In genomic region chr19:56772158-56772557, GRCm38 (mm10) we compare ENCODE assay signal across 19 mouse cellular contexts. TPM values are rescaled to one million over a fixed set of nuclear protein-coding genes. Genes with fewer than 3 reads are reported as not detected.
A peak's percentile ranks its signal among the peaks of the same experiment; 100 is the strongest.
DNase-seq lines count a peak whose midpoint lies in the region; ATAC-seq lines count a peak whose summit lies in the region.
"Had no signal": no experiment of that assay in that cellular context is flagged by ENCODE, and none has a peak within 500 bp of the region (broad histone marks: within the 10 kb centered on the region; RNA-seq: fewer than 3 reads in every experiment).

No protein-coding gene starts in this region.

- DNase-seq in spleen, postnatal 36 days (ENCODE audit: low spot score in 2 of 2), result peak; percentile 68 to 70
- DNase-seq in spleen, postnatal 4 days (ENCODE audit: low spot score in 2 of 2), result no peak
- DNase-seq in CD4-positive helper T cell, adult 2 months (ENCODE audit: low read depth, low spot score), result peak; percentile 45
- no peak for DNase-seq in layer of hippocampus, adult 9-11 months
- DNase-seq in cerebellum, adult 9-11 months, result no peak
- DNase-seq: cerebellum, adult 9-10 months; forebrain, postnatal 0 days; gastrocnemius, postnatal 36 days; kidney, adult 18-20 months; kidney, postnatal 10 days; lung, postnatal 4 days had no signal

- ATAC-seq in activated CD4-positive, CD25-positive, alpha-beta regulatory T cell, adult 4 months, result peak; percentile 73
- 0 out of 2 replicates have a peak, but pooled peaks have one; percentile 30 for ATAC-seq in neutrophil, adult 5-6 weeks (ENCODE audit: extremely low read depth, insufficient number of reproducible peaks, low FRiP score, poor library complexity, severe bottlenecking)
- ATAC-seq: forebrain, postnatal 0 days; hindbrain, postnatal 0 days; midbrain, embryonic 13.5 days had no signal

RNA-seq across cellular contexts. Expression of gene Ccdc186, which starts 49.8 kb away (rescaled TPM):
- polyA plus RNA-seq in activated CD4-positive, CD25-positive, alpha-beta regulatory T cell, adult 4 months (2017; shearing (Covaris generic)), result 10 to 100 TPM in 1 of 2 experiments, 1 to 10 TPM in 1; 9.0 to 10.4 TPM
- 72.7 and 73.7 TPM in 2 replicates for total RNA-seq in neutrophil, adult 5-6 weeks (2017)

RNA-seq across cellular contexts. Expression of gene Adrb1, which starts 50.2 kb away (rescaled TPM):
- polyA plus RNA-seq in activated CD4-positive, CD25-positive, alpha-beta regulatory T cell, adult 4 months (2017; shearing (Covaris generic)), result not detected
- total RNA-seq in neutrophil, adult 5-6 weeks (2017), result 0.12 TPM in 1 of 2 replicates, not detected in the other
- total RNA-seq: hematopoietic stem cell, adult 5-6 weeks; MEL had no signal

RNA-seq across cellular contexts. Expression of gene Tdrd1, which starts 53.9 kb away (rescaled TPM):
- not detected for polyA plus RNA-seq in activated CD4-positive, CD25-positive, alpha-beta regulatory T cell, adult 4 months (2017; shearing (Covaris generic))
- total RNA-seq in neutrophil, adult 5-6 weeks (2017), result not detected in 2 replicates
- total RNA-seq: gastrocnemius, postnatal 36 days; heart, adult 8-10 months; hematopoietic stem cell, adult 5-6 weeks; MEL had no signal
- polyA plus RNA-seq: C2C12 had no signal

Comparison
In these comparisons a context has a peak if more than half of its experiments do, and no peak if none do; other contexts are left out.
1. DNase-seq: peak in spleen, postnatal 36 days (2 of 2) and CD4-positive helper T cell, adult 2 months (single experiment); none in spleen, postnatal 4 days (0 of 2), layer of hippocampus, adult 9-11 months (single experiment) and cerebellum, adult 9-11 months (single experiment).